Mouse (Mus musculus) neural tube, embryonic 15.5 days (tissue): ENCODE results near the gene Tenm2. TPM values are rescaled to one million over a fixed set of nuclear protein-coding genes. Genes with fewer than 3 reads are reported as not detected.

Experiments
- ATAC-seq: fragments of 200-750 bp; cut with Nextera tagmentation; 2 replicates; pipeline ENCODE4 v1.8.0; 2017; ENCODE audit warnings: mild to moderate bottlenecking, moderate TSS enrichment, moderate library complexity; ENCODE audit not compliant: low FRiP score
- H3K27ac ChIP-seq: fragments of 300-500 bp; sonication (generic); replicated peaks from 2 replicates; pipeline ENCODE4 v1.5.1; 2015; ENCODE audit warnings: mild to moderate bottlenecking, inconsistent platforms
- H3K27me3 ChIP-seq: fragments of 300-500 bp; sonication (generic); replicated peaks from 2 replicates; pipeline ENCODE4 v1.6.1; 2015; ENCODE audit warnings: inconsistent platforms
- H3K36me3 ChIP-seq: fragments of 300-500 bp; sonication (generic); 2 replicates; pipeline ENCODE4 v1.6.1; 2015; ENCODE audit warnings: inconsistent platforms
- H3K4me1 ChIP-seq: fragments of 300-500 bp; sonication (generic); 2 replicates; pipeline ENCODE4 v1.6.1; 2015; ENCODE audit warnings: inconsistent platforms
- H3K4me2 ChIP-seq: fragments of 300-500 bp; sonication (generic); 2 replicates; pipeline ENCODE4 v1.6.1; 2015; ENCODE audit warnings: inconsistent platforms, mild to moderate bottlenecking, moderate library complexity
- H3K4me3 ChIP-seq: fragments of 300-500 bp; sonication (generic); replicated peaks from 2 replicates; pipeline ENCODE4 v1.5.1; 2015; ENCODE audit warnings: mild to moderate bottlenecking, inconsistent platforms
- H3K9ac ChIP-seq: fragments of 300-500 bp; sonication (generic); replicated peaks from 2 replicates; pipeline ENCODE4 v1.6.1; 2015; ENCODE audit warnings: mild to moderate bottlenecking, inconsistent platforms
- H3K9me3 ChIP-seq: fragments of 300-500 bp; sonication (generic); replicated peaks from 2 replicates; pipeline ENCODE4 v1.6.1; 2016; ENCODE audit warnings: inconsistent platforms
- WGBS: fragments of 180-500 bp; shearing (Covaris S2); methylation state at CpG from one replicate; pipeline ENCODE4 v1.1.7; 2015; ENCODE audit warnings: mixed read lengths; 5-methylcytosine and 5-hydroxymethylcytosine counted together
- polyA plus RNA-seq: library from polyadenylated mRNA; unstranded; fragments of >200 nt; fragmentation: Nextera tagmentation; extraction: Ambion mirVana; gene quantifications from 2 replicates; pipeline ENCODE4 v1.2.1, GENCODE M21; 2015

The Tenm2 gene
- polyA plus RNA-seq, 1 experiment from 2014 or later: 34.7 TPM

- no peaks in the 10 kb centered on the region for H3K36me3 ChIP-seq
- 76% methylated on average over 5 of the region's 5 CpGs for WGBS
- no peak overlapping the region for H3K4me2 ChIP-seq
- no peak for ATAC-seq
- no peaks in the 10 kb centered on the region for H3K27me3 ChIP-seq
- no peak overlapping the region for H3K4me3 ChIP-seq
- H3K9me3 ChIP-seq: no peaks in the 10 kb centered on the region
- no peak overlapping the region for H3K9ac ChIP-seq
- no peak overlapping the region for H3K27ac ChIP-seq
- peaks cover 25% of the 10 kb centered on the region for H3K4me1 ChIP-seq
These were observed 900.6 kb downstream of the Tenm2 start for GRCm38 (mm10) chr11:36335147-36335546.

GRCm38 (mm10) chr11:36334100-36334735, 901.5 kb downstream of the Tenm2 start:
- H3K4me1 ChIP-seq: peaks cover 25% of the 10 kb centered on the region
- no peaks in the 10 kb centered on the region for H3K9me3 ChIP-seq
- H3K36me3 ChIP-seq: no peaks in the 10 kb centered on the region
- WGBS: 9% methylated on average over 7 of the region's 7 CpGs
- no peaks in the 10 kb centered on the region for H3K27me3 ChIP-seq
- ATAC-seq: no peak
- no peak overlapping the region for H3K27ac ChIP-seq
- H3K4me3 ChIP-seq: no peak overlapping the region
- 0 out of 2 replicates have a peak overlapping the region, but pooled peaks have one; percentile 0 for H3K4me2 ChIP-seq
- no peak overlapping the region for H3K9ac ChIP-seq

- no peaks in the 10 kb centered on the region for H3K9me3 ChIP-seq
- 0 out of 2 replicates have a peak overlapping the region, but pooled peaks have one; percentile 41 for H3K27ac ChIP-seq
- ATAC-seq: 0 out of 2 replicates have a peak, but pooled peaks have one; percentile 40
- WGBS: 41% methylated on average over 12 of the region's 12 CpGs
- H3K4me1 ChIP-seq: peaks cover 25% of the 10 kb centered on the region
- no peak overlapping the region for H3K4me3 ChIP-seq
- peak overlapping the region; percentile 22 for H3K4me2 ChIP-seq
- no peak overlapping the region for H3K9ac ChIP-seq
- no peaks in the 10 kb centered on the region for H3K27me3 ChIP-seq
- H3K36me3 ChIP-seq: no peaks in the 10 kb centered on the region
These were observed 903.5 kb downstream of the Tenm2 start for GRCm38 (mm10) chr11:36332222-36332621.

- H3K9me3 ChIP-seq: no peaks in the 10 kb centered on the region
- no peaks in the 10 kb centered on the region for H3K36me3 ChIP-seq
- no peak overlapping the region for H3K4me3 ChIP-seq
- H3K4me1 ChIP-seq: peaks cover 25% of the 10 kb centered on the region
- ATAC-seq: peak; percentile 65; the same call in 1 of the 2 replicates
- H3K27ac ChIP-seq: 0 out of 2 replicates have a peak overlapping the region, but pooled peaks have one; percentile 41
- WGBS: 36% methylated on average over 13 of the region's 13 CpGs
- no peak overlapping the region for H3K9ac ChIP-seq
- H3K27me3 ChIP-seq: no peaks in the 10 kb centered on the region
- H3K4me2 ChIP-seq: peak overlapping the region; percentile 22
These were observed 904.2 kb downstream of the Tenm2 start for GRCm38 (mm10) chr11:36331408-36332178.

- 79% methylated on average over 5 of the region's 5 CpGs for WGBS
- no peak for ATAC-seq
- Histone ChIP-seq H3K9me3 (no peaks in the 10 kb centered on the region), H3K36me3 (no peaks in the 10 kb centered on the region), H3K4me2 (no peak overlapping the region), H3K4me1 (peaks cover 31% of the 10 kb centered on the region), H3K4me3 (no peak overlapping the region), H3K27ac (no peak overlapping the region), H3K9ac (no peak overlapping the region), H3K27me3 (no peaks in the 10 kb centered on the region)
These were observed 908.5 kb downstream of the Tenm2 start for GRCm38 (mm10) chr11:36327243-36327642.

GRCm38 (mm10) chr11:36309317-36309716, 926.4 kb downstream of the Tenm2 start:
- H3K9me3 ChIP-seq: no peaks in the 10 kb centered on the region
- no peak overlapping the region for H3K4me2 ChIP-seq
- H3K4me1 ChIP-seq: peaks cover 10% of the 10 kb centered on the region; the same call in 1 of the 2 replicates
- WGBS: 89% methylated on average over 4 of the region's 4 CpGs
- H3K4me3 ChIP-seq: no peak overlapping the region
- no peaks in the 10 kb centered on the region for H3K27me3 ChIP-seq
- H3K27ac ChIP-seq: no peak overlapping the region
- no peaks in the 10 kb centered on the region for H3K36me3 ChIP-seq
- ATAC-seq: no peak
- no peak overlapping the region for H3K9ac ChIP-seq

GRCm38 (mm10) chr11:36307276-36307675, 928.5 kb downstream of the Tenm2 start:
- H3K36me3 ChIP-seq: no peaks in the 10 kb centered on the region
- no peak overlapping the region; the same call in 1 of the 2 replicates for H3K27ac ChIP-seq
- ATAC-seq: no peak
- H3K9ac ChIP-seq: no peak overlapping the region
- H3K4me3 ChIP-seq: no peak overlapping the region
- WGBS: 86% methylated on average over 6 of the region's 6 CpGs
- H3K4me1 ChIP-seq: peaks cover 13% of the 10 kb centered on the region
- H3K27me3 ChIP-seq: no peaks in the 10 kb centered on the region
- no peak overlapping the region for H3K4me2 ChIP-seq
- no peaks in the 10 kb centered on the region for H3K9me3 ChIP-seq

GRCm38 (mm10) chr11:36305348-36305950, 930.3 kb downstream of the Tenm2 start:
- H3K27ac ChIP-seq: no peak overlapping the region
- H3K4me2 ChIP-seq: no peak overlapping the region
- H3K9me3 ChIP-seq: no peaks in the 10 kb centered on the region
- 86% methylated on average over 10 of the region's 10 CpGs for WGBS
- no peak for ATAC-seq
- H3K4me1 ChIP-seq: peaks cover 18% of the 10 kb centered on the region
- no peaks in the 10 kb centered on the region for H3K36me3 ChIP-seq
- no peak overlapping the region for H3K4me3 ChIP-seq
- H3K27me3 ChIP-seq: no peaks in the 10 kb centered on the region
- no peak overlapping the region for H3K9ac ChIP-seq

- H3K9me3 ChIP-seq: no peaks in the 10 kb centered on the region
- no peak overlapping the region for H3K4me3 ChIP-seq
- peaks cover 12% of the 10 kb centered on the region for H3K4me1 ChIP-seq
- H3K27ac ChIP-seq: no peak overlapping the region
- WGBS: 25% methylated on average over 2 of the region's 2 CpGs
- H3K9ac ChIP-seq: no peak overlapping the region
- ATAC-seq: no peak
- H3K36me3 ChIP-seq: no peaks in the 10 kb centered on the region
- H3K27me3 ChIP-seq: no peaks in the 10 kb centered on the region
- no peak overlapping the region for H3K4me2 ChIP-seq
These were observed 932.8 kb downstream of the Tenm2 start for GRCm38 (mm10) chr11:36302913-36303371.

- peaks cover 12% of the 10 kb centered on the region for H3K4me1 ChIP-seq
- H3K27me3 ChIP-seq: no peaks in the 10 kb centered on the region
- WGBS: 60% methylated on average over 7 of the region's 7 CpGs
- H3K9ac ChIP-seq: no peak overlapping the region
- H3K9me3 ChIP-seq: no peaks in the 10 kb centered on the region
- ATAC-seq: no peak
- no peaks in the 10 kb centered on the region for H3K36me3 ChIP-seq
- H3K27ac ChIP-seq: no peak overlapping the region
- no peak overlapping the region for H3K4me3 ChIP-seq
- H3K4me2 ChIP-seq: no peak overlapping the region
These were observed 933.7 kb downstream of the Tenm2 start for GRCm38 (mm10) chr11:36302096-36302495.

- no peak overlapping the region for H3K4me2 ChIP-seq
- no peaks in the 10 kb centered on the region for H3K9me3 ChIP-seq
- no peak overlapping the region for H3K4me3 ChIP-seq
- 70% methylated on average over 3 of the region's 3 CpGs for WGBS
- no peak overlapping the region for H3K27ac ChIP-seq
- H3K27me3 ChIP-seq: no peaks in the 10 kb centered on the region
- no peak overlapping the region for H3K9ac ChIP-seq
- 0 out of 2 replicates have a peak, but pooled peaks cover 5% of the 10 kb centered on the region for H3K4me1 ChIP-seq
- H3K36me3 ChIP-seq: no peaks in the 10 kb centered on the region
- no peak for ATAC-seq
These were observed 939.2 kb downstream of the Tenm2 start for GRCm38 (mm10) chr11:36296568-36296967.
